Mouse (Mus musculus) intestine, embryonic 16.5 days (tissue): ENCODE results near the gene Eif4e3. TPM values are rescaled to one million over a fixed set of nuclear protein-coding genes. Genes with fewer than 3 reads are reported as not detected.
A peak's percentile ranks its signal among the peaks of the same experiment; 100 is the strongest.

Experiments
- ATAC-seq: fragments of 200-750 bp; cut with Nextera tagmentation; 2 replicates; pipeline ENCODE4 v1.8.0; 2017; ENCODE audit warnings: moderate TSS enrichment, moderate library complexity
- H3K27ac ChIP-seq: fragments of 300-500 bp; sonication (generic); 2 replicates; pipeline ENCODE4 v1.5.1; 2014; ENCODE audit warnings: mild to moderate bottlenecking, low read length
- H3K27me3 ChIP-seq: fragments of 300-500 bp; sonication (generic); replicated peaks from 2 replicates; pipeline ENCODE4 v1.6.1; 2014; ENCODE audit warnings: low read length, control low read depth, mixed read lengths; ENCODE audit not compliant: control insufficient read depth, insufficient read depth
- H3K36me3 ChIP-seq: fragments of 300-500 bp; sonication (generic); 2 replicates; pipeline ENCODE4 v1.6.1; 2014; ENCODE audit warnings: low read length, control low read depth; ENCODE audit not compliant: control insufficient read depth, insufficient read depth
- H3K4me1 ChIP-seq: fragments of 300-500 bp; sonication (generic); 2 replicates; pipeline ENCODE4 v1.6.1; 2014; ENCODE audit warnings: low read length, control low read depth, mixed read lengths; ENCODE audit not compliant: control insufficient read depth, insufficient read depth
- H3K4me2 ChIP-seq: fragments of 300-500 bp; sonication (generic); 2 replicates; pipeline ENCODE4 v1.6.1; 2014; ENCODE audit warnings: low read depth, low read length, control low read depth
- H3K4me3 ChIP-seq: fragments of 300-500 bp; sonication (generic); 2 replicates; pipeline ENCODE4 v1.5.1; 2014; ENCODE audit warnings: mild to moderate bottlenecking, low read length
- H3K9ac ChIP-seq: fragments of 300-500 bp; sonication (generic); 2 replicates; pipeline ENCODE4 v1.6.1; 2014; ENCODE audit warnings: low read depth, low read length
- H3K9me3 ChIP-seq: fragments of 300-500 bp; sonication (generic); 2 replicates; pipeline ENCODE4 v1.6.1; 2016; ENCODE audit warnings: low read length, control low read depth; ENCODE audit not compliant: control insufficient read depth
- WGBS: fragments of 180-500 bp; shearing (Covaris S2); extraction: QIAGEN DNeasy Blood & Tissue Kit; methylation state at CpG from one replicate; pipeline ENCODE4 v1.1.7; 2014; 5-methylcytosine and 5-hydroxymethylcytosine counted together
- polyA plus RNA-seq: library from polyadenylated mRNA; unstranded; fragments of >200 nt; fragmentation: Nextera tagmentation; extraction: Ambion mirVana; gene quantifications from 2 replicates; pipeline ENCODE4 v1.2.1, GENCODE M21; 2015

The Eif4e3 gene
- polyA plus RNA-seq, 1 experiment from 2014 or later, result 10.1 TPM

- Histone ChIP-seq H3K9me3 (no peaks in the 10 kb centered on the region), H3K4me3 (no peak overlapping the region), H3K27ac (no peak overlapping the region), H3K9ac (no peak overlapping the region), H3K27me3 (no peaks in the 10 kb centered on the region), H3K4me1 (peaks cover 7% of the 10 kb centered on the region), H3K4me2 (no peak overlapping the region), H3K36me3 (no peaks in the 10 kb centered on the region)
- 50% methylated on average over 5 of the region's 5 CpGs for WGBS
- ATAC-seq, result no peak
These were observed 3.1 kb upstream of the Eif4e3 start for GRCm38 (mm10) chr6:99669481-99670325.

- peaks cover 7% of the 10 kb centered on the region for H3K4me1 ChIP-seq
- no peak for ATAC-seq
- H3K4me2 ChIP-seq, result peak overlapping the region; percentile 94
- H3K4me3 ChIP-seq, result peak overlapping the region; percentile 79
- no peaks in the 10 kb centered on the region for H3K9me3 ChIP-seq
- H3K27me3 ChIP-seq, result no peaks in the 10 kb centered on the region
- 0 out of 2 replicates have a peak overlapping the region, but pooled peaks have one; percentile 0 for H3K27ac ChIP-seq
- peak overlapping the region; percentile 85; the same call in 1 of the 2 replicates for H3K9ac ChIP-seq
- 34% methylated on average over 8 of the region's 8 CpGs for WGBS
- no peaks in the 10 kb centered on the region for H3K36me3 ChIP-seq
These were observed 719 bp upstream of the Eif4e3 start for GRCm38 (mm10) chr6:99667290-99667689.

GRCm38 (mm10) chr6:99665457-99666317 is 884 bp downstream of the Eif4e3 start:
- no peaks in the 10 kb centered on the region for H3K36me3 ChIP-seq
- peak overlapping the region; percentile 94 for H3K4me2 ChIP-seq
- WGBS, result 26% methylated on average over 16 of the region's 16 CpGs
- H3K27ac ChIP-seq, result peak overlapping the region; percentile 64
- H3K27me3 ChIP-seq, result no peaks in the 10 kb centered on the region
- H3K4me3 ChIP-seq, result peak overlapping the region; percentile 79
- peaks cover 11% of the 10 kb centered on the region for H3K4me1 ChIP-seq
- peak overlapping the region; percentile 85 for H3K9ac ChIP-seq
- ATAC-seq, result no peak
- no peaks in the 10 kb centered on the region for H3K9me3 ChIP-seq

GRCm38 (mm10) chr6:99663232-99663631 is 3.3 kb downstream of the Eif4e3 start:
- no peak for ATAC-seq
- H3K9me3 ChIP-seq, result no peaks in the 10 kb centered on the region
- no peak overlapping the region for H3K27ac ChIP-seq
- H3K4me1 ChIP-seq, result peaks cover 10% of the 10 kb centered on the region
- H3K27me3 ChIP-seq, result no peaks in the 10 kb centered on the region
- no peak overlapping the region for H3K9ac ChIP-seq
- no peaks in the 10 kb centered on the region for H3K36me3 ChIP-seq
- H3K4me3 ChIP-seq, result no peak overlapping the region
- 72% methylated on average over 8 of the region's 8 CpGs for WGBS
- H3K4me2 ChIP-seq, result no peak overlapping the region

GRCm38 (mm10) chr6:99660443-99660842 is 6.1 kb downstream of the Eif4e3 start:
- Histone ChIP-seq H3K9ac (no peak overlapping the region), H3K4me3 (no peak overlapping the region), H3K4me2 (no peak overlapping the region), H3K9me3 (no peaks in the 10 kb centered on the region), H3K4me1 (peaks cover 6% of the 10 kb centered on the region), H3K36me3 (no peaks in the 10 kb centered on the region), H3K27me3 (no peaks in the 10 kb centered on the region), H3K27ac (peak overlapping the region; percentile 26; the same call in 1 of the 2 replicates)
- ATAC-seq, result peak; percentile 19; the same call in 1 of the 2 replicates
- 38% methylated on average over 3 of the region's 3 CpGs for WGBS

GRCm38 (mm10) chr6:99658586-99658985 is 8.0 kb downstream of the Eif4e3 start:
- no peaks in the 10 kb centered on the region for H3K27me3 ChIP-seq
- no peak overlapping the region for H3K4me3 ChIP-seq
- 84% methylated on average over 10 of the region's 10 CpGs for WGBS
- peaks cover 6% of the 10 kb centered on the region for H3K4me1 ChIP-seq
- H3K9me3 ChIP-seq, result no peaks in the 10 kb centered on the region
- no peaks in the 10 kb centered on the region for H3K36me3 ChIP-seq
- no peak overlapping the region for H3K27ac ChIP-seq
- no peak for ATAC-seq
- H3K9ac ChIP-seq, result no peak overlapping the region
- no peak overlapping the region for H3K4me2 ChIP-seq

- ATAC-seq, result no peak
- 89% methylated on average over 2 of the region's 2 CpGs for WGBS
- Histone ChIP-seq H3K9ac (no peak overlapping the region), H3K4me1 (peaks cover 5% of the 10 kb centered on the region), H3K9me3 (no peaks in the 10 kb centered on the region), H3K27ac (no peak overlapping the region), H3K36me3 (no peaks in the 10 kb centered on the region), H3K4me3 (no peak overlapping the region), H3K27me3 (no peaks in the 10 kb centered on the region), H3K4me2 (no peak overlapping the region)
These were observed 10.5 kb downstream of the Eif4e3 start for GRCm38 (mm10) chr6:99656088-99656487.

GRCm38 (mm10) chr6:99655488-99655887 is 11.1 kb downstream of the Eif4e3 start:
- WGBS, result 54% methylated on average over 7 of the region's 7 CpGs
- Histone ChIP-seq H3K4me1 (no peaks in the 10 kb centered on the region; the same call in 1 of the 2 replicates), H3K27ac (no peak overlapping the region), H3K9me3 (no peaks in the 10 kb centered on the region), H3K36me3 (no peaks in the 10 kb centered on the region), H3K4me2 (no peak overlapping the region), H3K4me3 (no peak overlapping the region), H3K9ac (no peak overlapping the region), H3K27me3 (no peaks in the 10 kb centered on the region)
- no peak for ATAC-seq

GRCm38 (mm10) chr6:99654343-99654742 is 12.2 kb downstream of the Eif4e3 start:
- no peak overlapping the region for H3K9ac ChIP-seq
- no peak overlapping the region for H3K4me2 ChIP-seq
- H3K4me1 ChIP-seq, result no peaks in the 10 kb centered on the region
- no peaks in the 10 kb centered on the region for H3K9me3 ChIP-seq
- H3K27me3 ChIP-seq, result no peaks in the 10 kb centered on the region
- H3K36me3 ChIP-seq, result no peaks in the 10 kb centered on the region
- WGBS, result 53% methylated on average over 5 of the region's 5 CpGs
- no peak for ATAC-seq
- H3K27ac ChIP-seq, result no peak overlapping the region
- no peak overlapping the region for H3K4me3 ChIP-seq
